Mouse (Mus musculus): Measurements from ENCODE around the gene Rora. TPM values are rescaled to one million over a fixed set of nuclear protein-coding genes. Genes with fewer than 3 reads are reported as not detected.

Gene Rora
- polyA plus RNA-seq, 1 experiment from 2014 or later: 7.8 TPM

- Histone ChIP-seq H3K9ac (no peak overlapping the region), H3K4me2 (replicated peaks) (no peak overlapping the region), H3K27ac (no peak overlapping the region), H3K4me3 (no peak overlapping the region), H3K9me3 (replicated peaks) (no peaks in the 10 kb centered on the region), H3K4me1 (0 out of 2 replicates have a peak, but pooled peaks cover 2% of the 10 kb centered on the region), H3K36me3 (no peaks in the 10 kb centered on the region), H3K27me3 (no peaks in the 10 kb centered on the region)
- 59% methylated on average over 6 of the region's 6 CpGs for WGBS
- no peak for ATAC-seq (ENCODE audit: low FRiP score)
Measured at GRCm38 (mm10) chr9:69358797-69359196, 705.2 kb downstream of the Rora start.

- WGBS: 90% methylated on average over 8 of the region's 8 CpGs
Measured at GRCm38 (mm10) chr9:69361951-69362445, 708.4 kb downstream of the Rora start.

GRCm38 (mm10) chr9:69362766-69363165 lies 709.2 kb downstream of the Rora start:
- Histone ChIP-seq H3K4me3 (no peak overlapping the region), H3K4me1 (peaks cover 2% of the 10 kb centered on the region; the same call in 1 of the 2 replicates), H3K36me3 (no peaks in the 10 kb centered on the region), H3K27ac (no peak overlapping the region), H3K27me3 (no peaks in the 10 kb centered on the region), H3K4me2 (replicated peaks) (no peak overlapping the region), H3K9ac (no peak overlapping the region), H3K9me3 (replicated peaks) (no peaks in the 10 kb centered on the region)
- no peak for ATAC-seq (ENCODE audit: low FRiP score)
- WGBS: 33% methylated on average over 4 of the region's 4 CpGs

More at GRCm38 (mm10) chr9:69361951-69362445, 708.4 kb downstream of the Rora start:
- no peak for ATAC-seq (ENCODE audit: low FRiP score)
- Histone ChIP-seq H3K4me2 (replicated peaks) (no peak overlapping the region), H3K9ac (no peak overlapping the region), H3K9me3 (replicated peaks) (no peaks in the 10 kb centered on the region), H3K27ac (no peak overlapping the region), H3K4me1 (peaks cover 2% of the 10 kb centered on the region; the same call in 1 of the 2 replicates), H3K36me3 (no peaks in the 10 kb centered on the region), H3K27me3 (no peaks in the 10 kb centered on the region), H3K4me3 (no peak overlapping the region)

DNA sequence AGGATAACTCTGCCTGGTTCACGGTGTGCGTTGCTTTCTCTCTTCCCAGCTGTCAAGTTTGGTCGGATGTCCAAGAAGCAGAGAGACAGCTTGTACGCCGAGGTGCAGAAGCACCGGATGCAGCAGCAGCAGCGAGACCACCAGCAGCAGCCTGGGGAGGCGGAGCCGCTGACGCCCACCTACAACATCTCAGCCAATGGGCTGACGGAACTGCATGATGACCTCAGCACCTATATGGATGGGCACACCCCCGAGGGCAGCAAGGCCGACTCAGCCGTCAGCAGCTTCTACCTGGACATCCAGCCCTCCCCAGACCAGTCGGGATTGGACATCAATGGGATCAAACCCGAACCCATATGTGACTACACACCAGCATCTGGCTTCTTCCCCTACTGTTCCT lies 710.5 kb downstream of the Rora start:
- Histone ChIP-seq H3K4me1 (no peaks in the 10 kb centered on the region; the same call in 1 of the 2 replicates), H3K9me3 (replicated peaks) (no peaks in the 10 kb centered on the region), H3K4me3 (no peak overlapping the region), H3K27ac (no peak overlapping the region), H3K27me3 (no peaks in the 10 kb centered on the region), H3K4me2 (replicated peaks) (no peak overlapping the region), H3K36me3 (no peaks in the 10 kb centered on the region), H3K9ac (no peak overlapping the region)
- 67% methylated on average over 16 of the region's 16 CpGs for WGBS
- ATAC-seq (ENCODE audit: low FRiP score): no peak

- Histone ChIP-seq H3K9ac (no peak overlapping the region), H3K4me2 (replicated peaks) (no peak overlapping the region), H3K36me3 (no peaks in the 10 kb centered on the region), H3K4me3 (no peak overlapping the region), H3K4me1 (no peaks in the 10 kb centered on the region; the same call in 1 of the 2 replicates), H3K27me3 (no peaks in the 10 kb centered on the region), H3K27ac (no peak overlapping the region), H3K9me3 (replicated peaks) (no peaks in the 10 kb centered on the region)
- ATAC-seq (ENCODE audit: low FRiP score): no peak
- 75% methylated on average over 4 of the region's 4 CpGs for WGBS
Measured at GRCm38 (mm10) chr9:69367055-69367454, 713.5 kb downstream of the Rora start.

DNA sequence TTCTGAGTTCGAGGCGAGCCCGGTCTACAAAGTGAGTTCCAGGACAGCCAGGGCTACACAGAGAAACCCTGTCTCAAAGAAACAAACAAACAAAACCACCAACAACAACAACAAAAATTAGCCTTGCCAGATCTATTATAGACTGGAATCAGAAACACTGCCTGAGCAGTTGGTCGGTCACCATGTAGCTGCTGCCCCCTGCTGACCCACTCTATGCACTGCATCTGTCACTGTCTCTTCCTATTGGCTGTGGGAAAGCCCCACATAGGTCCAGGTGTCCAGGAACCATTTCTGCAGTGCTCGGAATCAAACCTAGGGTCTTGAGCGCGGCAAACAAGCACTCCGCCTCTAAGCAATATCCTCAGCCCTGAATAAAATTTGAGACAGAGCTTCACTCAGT lies 714.5 kb downstream of the Rora start:
- 73% methylated on average over 8 of the region's 8 CpGs for WGBS
- ATAC-seq (ENCODE audit: low FRiP score): no peak
- H3K4me3 ChIP-seq: no peak overlapping the region

DNA sequence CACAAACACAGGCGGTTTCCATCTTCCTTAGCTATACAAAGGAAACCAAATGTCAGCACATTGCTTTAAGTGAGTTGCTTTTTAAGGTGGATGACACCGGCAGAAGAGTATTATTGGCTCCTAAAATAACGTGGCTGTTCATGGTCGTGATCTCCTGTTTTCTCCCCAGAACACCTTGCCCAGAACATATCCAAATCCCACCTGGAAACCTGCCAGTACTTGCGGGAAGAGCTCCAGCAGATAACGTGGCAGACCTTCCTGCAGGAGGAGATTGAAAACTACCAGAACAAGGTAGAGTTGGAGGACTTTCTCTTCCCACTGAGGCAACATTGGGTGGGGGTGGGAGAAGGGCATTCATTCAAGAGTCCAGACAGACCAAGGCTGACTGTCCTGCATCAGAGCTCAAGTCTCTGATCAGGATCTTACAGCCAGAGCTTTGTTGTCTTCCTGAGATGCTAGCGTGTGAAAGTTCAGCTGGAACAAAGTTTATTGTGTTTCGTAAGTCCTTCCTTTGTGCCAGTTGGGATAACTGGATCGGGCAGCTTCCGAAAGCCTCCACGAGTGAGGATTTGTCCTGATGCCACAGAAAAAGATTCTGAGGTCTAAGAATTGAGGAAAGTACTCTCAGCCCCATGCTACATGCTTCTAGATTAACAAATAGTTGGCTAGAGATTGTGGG lies 717.6 kb downstream of the Rora start:
- no peak overlapping the region for H3K27ac ChIP-seq
- ATAC-seq (ENCODE audit: low FRiP score): no peak
- H3K27me3 ChIP-seq: no peaks in the 10 kb centered on the region
- no peak overlapping the region for H3K9ac ChIP-seq
- H3K4me1 ChIP-seq: no peaks in the 10 kb centered on the region; the same call in 1 of the 2 replicates
- H3K36me3 ChIP-seq: no peaks in the 10 kb centered on the region
- H3K4me3 ChIP-seq: no peak overlapping the region
- WGBS: 86% methylated on average over 11 of the region's 11 CpGs
- H3K4me2 ChIP-seq (replicated peaks): no peak overlapping the region
- no peaks in the 10 kb centered on the region for H3K9me3 ChIP-seq (replicated peaks)

More for the DNA sequence above, 714.5 kb downstream of the Rora start:
- Histone ChIP-seq H3K27ac (no peak overlapping the region), H3K9me3 (replicated peaks) (no peaks in the 10 kb centered on the region), H3K4me1 (no peaks in the 10 kb centered on the region; the same call in 1 of the 2 replicates), H3K36me3 (no peaks in the 10 kb centered on the region), H3K9ac (no peak overlapping the region), H3K27me3 (no peaks in the 10 kb centered on the region), H3K4me2 (replicated peaks) (no peak overlapping the region)

DNA sequence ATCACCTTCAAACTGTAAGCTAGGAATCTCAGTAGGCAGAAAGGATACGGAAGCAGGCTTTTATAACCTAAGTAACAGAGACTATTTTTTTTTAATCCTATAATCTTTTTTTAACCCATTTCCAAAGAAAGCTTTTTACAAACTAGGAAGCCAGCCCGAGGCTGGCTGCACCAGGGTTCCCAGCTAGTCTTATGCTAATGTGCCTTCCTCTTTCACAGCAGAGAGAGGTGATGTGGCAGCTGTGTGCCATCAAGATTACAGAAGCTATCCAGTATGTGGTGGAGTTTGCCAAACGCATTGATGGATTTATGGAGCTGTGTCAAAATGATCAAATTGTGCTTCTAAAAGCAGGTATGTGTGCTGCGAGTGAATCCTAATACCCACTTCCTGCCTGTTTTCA lies 719.3 kb downstream of the Rora start:
- H3K27ac ChIP-seq: no peak overlapping the region
- H3K9me3 ChIP-seq (replicated peaks): no peaks in the 10 kb centered on the region
- no peak overlapping the region for H3K4me3 ChIP-seq
- 0 out of 2 replicates have a peak, but pooled peaks cover 3% of the 10 kb centered on the region for H3K36me3 ChIP-seq
- no peak overlapping the region for H3K9ac ChIP-seq
- no peak for ATAC-seq (ENCODE audit: low FRiP score)
- no peaks in the 10 kb centered on the region for H3K4me1 ChIP-seq
- 48% methylated on average over 4 of the region's 4 CpGs for WGBS
- H3K4me2 ChIP-seq (replicated peaks): no peak overlapping the region
- no peaks in the 10 kb centered on the region for H3K27me3 ChIP-seq

- no peak overlapping the region for H3K4me3 ChIP-seq
- no peak overlapping the region for H3K4me2 ChIP-seq (replicated peaks)
- H3K9me3 ChIP-seq (replicated peaks): no peaks in the 10 kb centered on the region
- H3K36me3 ChIP-seq: 0 out of 2 replicates have a peak, but pooled peaks cover 6% of the 10 kb centered on the region
- 90% methylated on average over 4 of the region's 4 CpGs for WGBS
- no peak overlapping the region for H3K27ac ChIP-seq
- no peak overlapping the region for H3K9ac ChIP-seq
- no peaks in the 10 kb centered on the region for H3K4me1 ChIP-seq
- no peak for ATAC-seq (ENCODE audit: low FRiP score)
- no peaks in the 10 kb centered on the region for H3K27me3 ChIP-seq
Measured at GRCm38 (mm10) chr9:69376982-69377653, 723.5 kb downstream of the Rora start.

- H3K27ac ChIP-seq: no peak overlapping the region
- no peaks in the 10 kb centered on the region for H3K27me3 ChIP-seq
- no peak overlapping the region for H3K9ac ChIP-seq
- no peaks in the 10 kb centered on the region for H3K9me3 ChIP-seq (replicated peaks)
- 0 out of 2 replicates have a peak, but pooled peaks cover 6% of the 10 kb centered on the region for H3K36me3 ChIP-seq
- no peak overlapping the region for H3K4me2 ChIP-seq (replicated peaks)
- H3K4me3 ChIP-seq: no peak overlapping the region
- 90% methylated on average over 3 of the region's 3 CpGs for WGBS
- H3K4me1 ChIP-seq: no peaks in the 10 kb centered on the region
- no peak for ATAC-seq (ENCODE audit: low FRiP score)
Measured at GRCm38 (mm10) chr9:69377654-69378045, 724.1 kb downstream of the Rora start.

DNA sequence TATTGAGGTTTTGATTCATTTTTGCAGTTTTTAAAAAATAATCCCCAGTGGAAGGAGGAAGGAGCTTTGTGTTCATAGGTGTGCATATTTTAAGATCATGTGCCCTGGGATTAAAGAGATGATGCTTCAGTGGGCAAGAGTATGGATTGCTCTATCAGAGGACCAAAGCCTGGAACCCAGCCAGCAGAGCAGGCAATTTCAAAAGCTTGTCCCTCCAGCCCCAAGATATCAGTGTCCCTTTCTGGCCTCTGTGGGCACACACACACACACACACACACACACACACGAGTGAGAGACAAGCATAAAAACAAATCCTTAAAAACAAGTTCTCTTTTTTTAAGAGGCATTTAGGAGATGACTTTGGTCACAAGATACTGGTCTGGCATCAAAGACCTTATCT lies 727.0 kb downstream of the Rora start:
- Histone ChIP-seq H3K36me3 (0 out of 2 replicates have a peak, but pooled peaks cover 6% of the 10 kb centered on the region), H3K27me3 (no peaks in the 10 kb centered on the region), H3K9me3 (replicated peaks) (no peaks in the 10 kb centered on the region), H3K27ac (no peak overlapping the region), H3K4me2 (replicated peaks) (no peak overlapping the region), H3K9ac (no peak overlapping the region), H3K4me1 (no peaks in the 10 kb centered on the region), H3K4me3 (no peak overlapping the region)
- no peak for ATAC-seq (ENCODE audit: low FRiP score)
- WGBS: 78% methylated on average over 1 of the region's 1 CpGs

DNA sequence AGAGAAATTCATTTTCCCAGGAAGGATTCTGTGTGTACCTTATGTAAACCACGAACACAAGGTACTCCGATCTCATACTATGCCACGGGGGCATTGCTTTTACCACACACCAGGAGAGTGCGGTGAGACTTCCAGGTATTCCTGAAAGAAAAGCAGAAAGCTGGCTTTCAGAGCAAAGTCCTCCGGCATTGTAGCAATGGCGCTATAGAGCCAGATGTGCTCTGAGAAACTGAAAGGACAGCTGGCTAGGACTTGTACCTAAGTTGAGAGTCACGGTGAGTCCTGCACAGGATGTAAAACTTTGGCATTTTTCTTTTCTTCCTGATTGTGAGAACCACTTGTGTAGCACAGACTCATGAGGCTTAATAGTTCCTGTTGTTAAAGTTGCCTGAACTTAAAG lies 728.2 kb downstream of the Rora start:
- no peaks in the 10 kb centered on the region for H3K9me3 ChIP-seq (replicated peaks)
- no peak overlapping the region for H3K4me3 ChIP-seq
- ATAC-seq (ENCODE audit: low FRiP score): no peak
- H3K4me2 ChIP-seq (replicated peaks): no peak overlapping the region
- H3K4me1 ChIP-seq: no peaks in the 10 kb centered on the region
- H3K27me3 ChIP-seq: no peaks in the 10 kb centered on the region
- H3K9ac ChIP-seq: no peak overlapping the region
- 0 out of 2 replicates have a peak, but pooled peaks cover 6% of the 10 kb centered on the region for H3K36me3 ChIP-seq
- WGBS: 66% methylated on average over 7 of the region's 7 CpGs
- H3K27ac ChIP-seq: no peak overlapping the region

All from hindbrain, embryonic 12.5 days (tissue).